Mouse (Mus musculus) heart, adult 2 months (tissue): Measurements from ENCODE around the gene Sptb. TPM values are rescaled to one million over a fixed set of nuclear protein-coding genes. Genes with fewer than 3 reads are reported as not detected.

Source experiments
- DNase-seq, 2 experiments: peaks; one replicate each; pipeline ENCODE4 v3.0.0; 2021
- H3K27ac ChIP-seq: fragments of 200-600 bp; 2 replicates; pipeline ENCODE4 v1.8.1; 2022
- H3K27me3 ChIP-seq: fragments of 200-500 bp; 2 replicates; pipeline ENCODE4 v1.6.1; 2012; ENCODE audit warnings: mild to moderate bottlenecking, low read length, inconsistent platforms, mixed read lengths; ENCODE audit not compliant: control insufficient read depth, insufficient read depth
- H3K36me3 ChIP-seq: fragments of 200-500 bp; 2 replicates; pipeline ENCODE4 v1.6.1; 2012; ENCODE audit warnings: low read length, inconsistent platforms; ENCODE audit not compliant: control insufficient read depth, insufficient read depth
- H3K4me1 ChIP-seq: fragments of 200-500 bp; 2 replicates; pipeline ENCODE4 v1.6.1; 2011; ENCODE audit warnings: low read length; ENCODE audit not compliant: control insufficient read depth, insufficient read depth
- H3K4me3 ChIP-seq: fragments of 200-600 bp; 2 replicates; pipeline ENCODE4 v1.8.1; 2022
- H3K79me2 ChIP-seq: fragments of 200-500 bp; replicated peaks from 2 replicates; pipeline ENCODE4 v1.6.1; 2012; ENCODE audit warnings: mild to moderate bottlenecking, inconsistent platforms, low read length, moderate library complexity, mixed read lengths; ENCODE audit not compliant: control insufficient read depth, insufficient read depth
- H3K9ac ChIP-seq: fragments of 200-500 bp; 2 replicates; pipeline ENCODE4 v1.6.1; 2012; ENCODE audit warnings: low read depth, mild to moderate bottlenecking, control low read depth, inconsistent platforms, low read length, mixed read lengths
- CTCF ChIP-seq: fragments of 200-600 bp; IDR thresholded peaks from 2 replicates; pipeline ENCODE4 v1.8.1; 2022; ENCODE audit warnings: antibody characterized with exemption, mild to moderate bottlenecking, moderate library complexity
- EP300 ChIP-seq: fragments of 200-500 bp; IDR thresholded peaks from 2 replicates; pipeline ENCODE4 v1.6.1; 2011; ENCODE audit warnings: low read depth, low read length, control low read depth; ENCODE audit not compliant: insufficient read depth
- POLR2A ChIP-seq: fragments of 200-500 bp; IDR thresholded peaks from 2 replicates; pipeline ENCODE4 v1.6.1; 2011; ENCODE audit warnings: mild to moderate bottlenecking, low read depth, low read length, control low read depth; ENCODE audit not compliant: insufficient read depth
- WGBS: fragments of 180-500 bp; shearing (Covaris S2); methylation state at CpG from one replicate; pipeline ENCODE4 v1.1.7; 2018; 5-methylcytosine and 5-hydroxymethylcytosine counted together
- intact Hi-C: fragments of 180-260 bp; cut with DNase I; formaldehyde crosslinking; loops from one replicate; pipeline ENCODE4 v1.15.1; 2025
- polyA plus RNA-seq: library from polyadenylated mRNA; depleted of rRNA; stranded (reverse); fragments of >200 nt; gene quantifications from 2 replicates; pipeline ENCODE4 v1.2.3, GENCODE M21; 2012
- total RNA-seq, 2 experiments: library from RNA; stranded (reverse); gene quantifications; 2 replicates each; pipeline ENCODE4 v1.2.3; 2021

Gene Sptb
- total and polyA plus RNA-seq, 3 experiments = 27.0 to 96.7 (median 81.2) TPM

DNA sequence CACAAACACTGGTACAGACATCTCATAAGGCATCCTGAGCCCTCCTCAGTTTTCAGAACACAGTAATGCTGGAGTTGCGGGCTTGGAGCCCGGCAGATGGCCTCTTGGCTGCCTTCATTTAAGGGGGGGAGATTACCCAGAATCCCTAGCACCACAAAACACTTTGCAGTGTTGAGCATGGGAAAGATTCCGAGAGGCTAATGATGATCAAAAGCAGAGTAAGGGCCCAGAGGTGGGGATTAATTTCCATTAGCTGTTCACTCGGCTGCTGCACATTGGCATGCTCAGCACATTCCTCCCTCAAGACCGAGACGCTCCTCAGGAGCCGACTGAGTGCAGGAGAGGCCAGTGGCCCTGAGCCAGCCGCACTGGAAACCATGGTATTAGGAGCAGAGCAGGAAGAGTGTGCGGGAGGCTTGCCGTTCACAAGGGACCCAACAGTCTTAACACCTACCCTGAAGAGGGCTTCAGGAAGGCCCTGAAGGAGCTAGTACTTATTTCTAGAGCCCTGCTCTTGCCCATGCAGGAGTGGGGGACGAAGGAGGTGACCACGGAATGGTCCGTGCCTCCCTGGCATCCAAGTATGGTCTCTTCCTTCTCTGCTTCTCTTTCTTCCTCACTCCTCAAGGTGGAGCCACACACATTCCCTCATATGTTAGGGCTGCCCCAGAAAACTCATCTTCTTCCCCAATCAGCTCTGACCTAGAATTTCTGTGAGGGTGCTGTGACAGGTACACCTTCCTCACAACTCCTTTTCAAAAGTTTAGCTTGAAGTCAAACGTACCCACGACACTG lies 75.3 kb downstream of the Sptb start:
- Histone ChIP-seq H3K36me3 (no peaks in the 10 kb centered on the region), H3K4me1 (no peaks in the 10 kb centered on the region; the same call in 1 of the 2 replicates), H3K79me2 (no peaks in the 10 kb centered on the region), H3K27me3 (no peaks in the 10 kb centered on the region), H3K9ac (no peak overlapping the region), H3K4me3 (no peak overlapping the region), H3K27ac (no peak overlapping the region)
- 39% methylated on average over 15 of the region's 15 CpGs for WGBS
- intact Hi-C loops = no loop called here
- TF ChIP-seq CTCF = no peak
- no peak for TF ChIP-seq POLR2A
- TF ChIP-seq EP300 = no peak
- peak in 1 of 2 experiments; percentile 30 for DNase-seq

DNA sequence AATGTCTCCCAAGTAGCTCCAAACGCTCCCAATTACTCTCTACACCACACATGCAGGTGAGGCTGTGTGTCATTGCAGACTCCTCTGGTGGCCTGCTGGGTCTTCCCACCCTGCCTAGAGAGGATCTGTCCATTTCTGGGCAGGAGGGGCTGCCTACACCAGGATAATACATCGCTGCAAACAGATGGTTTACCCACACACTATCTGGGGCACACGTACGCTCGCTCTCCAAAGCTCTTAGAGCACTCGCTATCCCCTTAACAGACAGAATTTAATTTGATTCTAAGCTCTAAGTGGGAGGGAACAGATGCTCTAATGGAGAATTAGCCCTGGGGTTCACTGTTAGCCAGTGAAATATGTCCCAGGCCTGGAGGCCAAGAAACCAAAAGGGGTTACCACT lies 87.0 kb downstream of the Sptb start:
- intact Hi-C loops = no loop called here
- Histone ChIP-seq H3K79me2 (no peaks in the 10 kb centered on the region), H3K4me3 (no peak overlapping the region), H3K27me3 (no peaks in the 10 kb centered on the region), H3K4me1 (no peaks in the 10 kb centered on the region), H3K36me3 (no peaks in the 10 kb centered on the region), H3K27ac (no peak overlapping the region), H3K9ac (no peak overlapping the region)
- TF ChIP-seq CTCF (no peak), EP300 (no peak), POLR2A (no peak)
- 79% methylated on average over 6 of the region's 6 CpGs for WGBS
- DNase-seq = no peak

DNA sequence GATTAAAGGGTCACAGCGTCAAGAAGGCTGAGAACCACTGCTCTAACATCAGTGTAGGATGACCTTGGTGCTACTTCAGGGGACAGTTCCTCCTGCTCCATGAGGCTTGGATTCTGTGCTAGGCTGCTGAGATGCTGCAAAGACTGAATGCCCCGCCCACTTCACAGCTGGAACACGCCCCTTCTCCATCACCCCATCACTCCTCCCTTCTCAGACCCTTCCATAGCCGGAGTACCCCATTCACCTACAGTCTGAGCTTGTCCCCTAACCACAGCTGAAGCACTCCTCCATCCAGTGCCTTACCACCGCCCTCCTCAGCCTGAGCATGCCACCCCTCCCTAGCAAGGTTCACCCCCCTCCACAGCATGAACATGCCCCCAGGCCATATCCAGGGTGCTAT lies 90.5 kb downstream of the Sptb start:
- Histone ChIP-seq H3K79me2 (no peaks in the 10 kb centered on the region), H3K27ac (no peak overlapping the region), H3K9ac (no peak overlapping the region), H3K4me1 (peaks cover 3% of the 10 kb centered on the region), H3K27me3 (no peaks in the 10 kb centered on the region), H3K36me3 (no peaks in the 10 kb centered on the region), H3K4me3 (no peak overlapping the region)
- TF ChIP-seq EP300 (no peak), CTCF (no peak), POLR2A (no peak)
- WGBS = 72% methylated on average over 5 of the region's 5 CpGs
- intact Hi-C loops = no loop called here
- DNase-seq = no peak

DNA sequence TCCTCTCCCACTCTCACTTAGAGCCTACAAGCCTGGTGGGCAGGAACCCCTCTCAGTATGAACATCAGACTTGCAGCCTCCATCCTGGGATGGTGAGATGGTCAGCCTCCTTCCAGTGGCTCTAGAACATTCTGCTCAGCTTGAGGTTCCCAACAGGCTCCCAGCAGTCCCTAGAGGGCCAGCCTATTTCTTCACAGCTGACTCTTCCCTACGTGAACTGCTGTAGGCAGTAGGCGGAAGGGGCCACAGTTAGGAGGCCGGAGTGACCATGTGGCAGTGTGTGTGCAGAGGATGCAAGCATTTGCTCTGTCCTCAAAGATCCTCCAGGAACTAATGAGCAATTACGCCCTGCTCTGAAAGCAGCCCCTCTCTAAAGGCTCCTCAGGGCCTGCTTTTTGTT lies 92.2 kb downstream of the Sptb start:
- Histone ChIP-seq H3K36me3 (no peaks in the 10 kb centered on the region), H3K27ac (no peak overlapping the region), H3K4me3 (no peak overlapping the region), H3K9ac (no peak overlapping the region), H3K4me1 (peaks cover 3% of the 10 kb centered on the region), H3K27me3 (no peaks in the 10 kb centered on the region), H3K79me2 (no peaks in the 10 kb centered on the region)
- intact Hi-C loops = no loop called here
- TF ChIP-seq POLR2A (no peak), EP300 (0 out of 2 replicates have a peak, but pooled peaks have one; percentile 16)
- WGBS = 76% methylated on average over 4 of the region's 4 CpGs
- DNase-seq = no peak

DNA sequence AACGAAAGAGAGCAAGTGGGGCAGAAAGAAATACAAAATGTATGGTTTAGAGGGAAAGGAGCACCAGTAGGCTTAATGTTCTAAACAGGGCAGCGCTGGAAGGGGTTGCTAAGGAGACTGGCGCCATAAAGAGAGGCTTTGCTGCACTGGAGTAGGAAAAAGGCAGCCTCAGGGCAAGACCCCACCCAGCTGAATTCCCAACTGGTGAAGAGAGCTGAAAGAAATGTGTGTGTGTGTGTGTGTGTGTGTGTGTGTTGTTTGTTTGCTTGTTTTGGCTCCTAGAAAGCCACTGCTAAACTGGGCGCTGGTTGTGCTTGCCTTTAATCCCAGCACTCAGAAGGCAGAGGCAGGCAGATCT lies 94.8 kb downstream of the Sptb start:
- 60% methylated on average over 4 of the region's 4 CpGs for WGBS
- no peak overlapping the region for H3K9ac ChIP-seq
- no peaks in the 10 kb centered on the region for H3K27me3 ChIP-seq
- no peaks in the 10 kb centered on the region for H3K79me2 ChIP-seq
- peaks cover 3% of the 10 kb centered on the region for H3K4me1 ChIP-seq
- intact Hi-C loops = no loop called here
- DNase-seq = no peak
- peak overlapping the region; percentile 48 for H3K27ac ChIP-seq
- no peak for TF ChIP-seq CTCF
- no peak for TF ChIP-seq EP300
- no peak for TF ChIP-seq POLR2A
- H3K36me3 ChIP-seq = no peaks in the 10 kb centered on the region
- H3K4me3 ChIP-seq = no peak overlapping the region

DNA sequence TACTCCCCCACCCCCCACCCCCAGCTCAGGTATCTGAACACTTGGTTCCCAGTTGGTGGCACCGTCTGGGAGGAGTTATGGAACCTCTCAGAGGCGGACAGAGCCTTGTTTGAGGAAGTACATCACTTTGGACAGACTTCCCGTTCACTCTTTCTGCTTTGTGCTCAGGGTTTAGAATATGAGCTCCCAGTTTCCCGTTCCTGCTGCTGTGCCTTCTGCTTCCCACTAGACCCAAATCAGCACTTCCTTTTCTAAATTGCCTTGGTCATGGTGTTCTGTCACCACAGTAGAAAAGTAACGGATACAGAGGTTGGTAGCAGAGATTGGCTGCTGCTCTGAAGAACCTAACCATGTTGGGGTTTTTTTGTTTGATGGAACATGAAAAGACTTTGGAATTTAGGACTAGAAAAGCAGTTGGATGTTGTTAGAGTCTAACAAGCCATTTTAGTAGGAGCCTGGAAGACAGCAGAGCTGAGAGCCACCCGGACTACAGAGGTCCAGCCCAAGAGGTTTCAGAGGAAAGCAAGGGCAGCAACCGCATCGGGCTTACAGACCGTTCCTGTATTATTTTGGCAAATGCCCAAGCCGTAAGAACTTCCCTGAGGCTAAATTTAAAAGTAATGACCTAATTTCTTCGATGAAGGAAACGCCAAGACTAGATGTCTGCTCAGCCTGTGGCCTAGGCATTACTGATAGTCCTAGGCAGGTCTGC lies 95.3 kb downstream of the Sptb start:
- H3K9ac ChIP-seq = no peak overlapping the region
- 19% methylated on average over 12 of the region's 12 CpGs for WGBS
- peaks cover 3% of the 10 kb centered on the region for H3K4me1 ChIP-seq
- no peaks in the 10 kb centered on the region for H3K36me3 ChIP-seq
- H3K79me2 ChIP-seq = no peaks in the 10 kb centered on the region
- no peaks in the 10 kb centered on the region for H3K27me3 ChIP-seq
- DNase-seq = no peak
- H3K27ac ChIP-seq = peak overlapping the region; percentile 48
- no peak overlapping the region for H3K4me3 ChIP-seq
- intact Hi-C loops = no loop called here
- no peak for TF ChIP-seq CTCF
- no peak for TF ChIP-seq POLR2A
- TF ChIP-seq EP300 = no peak
